Mouse (Mus musculus) common myeloid progenitor, adult 5-6 weeks (primary cell): ENCODE results near the gene Rangap1. TPM values are rescaled to one million over a fixed set of nuclear protein-coding genes. Genes with fewer than 3 reads are reported as not detected.

Source experiments
- ATAC-seq: replicated peaks from 2 replicates; pipeline ENCODE4 v1.8.0; 2016; ENCODE audit warnings: low read depth, mild to moderate bottlenecking, moderate TSS enrichment, inconsistent platforms; ENCODE audit not compliant: poor library complexity, severe bottlenecking
- total RNA-seq: library from RNA; stranded (forward); fragments of 200-1000, 187-1606 nt; gene quantifications from 2 replicates; pipeline ENCODE4 v1.2.3, GENCODE M21; 2017

Rangap1 gene
- total RNA-seq, result 113 and 121 TPM in 2 replicates

DNA sequence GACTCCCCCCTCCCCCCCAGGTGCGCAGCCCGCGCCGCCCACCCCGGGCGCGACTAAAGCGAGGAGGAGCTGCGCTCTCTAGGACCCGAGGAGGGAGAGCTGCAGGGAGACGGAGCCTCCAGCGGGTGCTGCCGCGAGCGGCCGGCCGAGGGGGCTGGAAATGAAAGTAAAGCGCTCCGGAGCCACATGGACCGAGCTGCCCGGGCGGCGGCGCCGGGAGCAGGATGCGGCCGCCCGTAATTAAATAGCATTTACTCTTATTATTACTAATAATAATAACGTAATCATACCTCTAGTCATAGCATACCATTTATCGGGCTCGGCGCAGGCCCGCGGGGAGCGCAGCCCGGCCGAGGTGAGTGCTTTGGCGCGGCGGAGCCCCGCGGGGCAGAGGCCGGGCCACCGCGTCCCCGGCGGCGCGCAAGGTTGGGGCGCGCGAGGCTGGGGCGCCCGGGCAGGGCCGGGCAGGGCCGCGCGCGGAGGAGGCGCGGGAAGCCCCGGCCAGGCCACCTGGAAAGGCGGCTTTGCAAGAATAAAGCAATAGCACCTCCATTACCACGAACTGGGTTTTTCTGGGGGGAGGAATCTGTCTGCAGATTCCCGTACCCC lies at the start of gene Rangap1, which contains the start of gene Zc3h7b:
Gene Rangap1 (minus strand): TSS at position 539 of the 609 bp plus-strand sequence.
Gene Zc3h7b (plus strand): TSS at position 66 of the 609 bp plus-strand sequence.
- ATAC-seq, result peak; percentile 70

DNA sequence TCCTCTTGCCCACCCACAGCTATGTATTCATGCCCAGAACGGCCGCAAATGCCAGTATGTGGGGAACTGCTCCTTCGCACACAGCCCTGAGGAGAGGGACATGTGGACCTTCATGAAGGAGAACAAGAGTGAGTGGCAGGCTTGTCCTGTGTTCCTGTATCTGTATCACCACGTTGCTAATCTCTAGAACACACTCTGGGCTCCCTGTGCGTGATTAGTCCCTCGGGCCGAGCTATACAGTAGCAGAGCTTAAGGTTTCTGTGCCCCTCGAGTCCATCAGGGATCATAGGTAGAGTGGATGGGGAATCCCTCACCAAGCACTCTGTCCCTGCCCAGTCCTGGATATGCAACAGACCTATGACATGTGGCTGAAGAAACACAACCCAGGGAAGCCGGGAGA lies 47.1 kb upstream of the Rangap1 start:
- ATAC-seq, result no peak

DNA sequence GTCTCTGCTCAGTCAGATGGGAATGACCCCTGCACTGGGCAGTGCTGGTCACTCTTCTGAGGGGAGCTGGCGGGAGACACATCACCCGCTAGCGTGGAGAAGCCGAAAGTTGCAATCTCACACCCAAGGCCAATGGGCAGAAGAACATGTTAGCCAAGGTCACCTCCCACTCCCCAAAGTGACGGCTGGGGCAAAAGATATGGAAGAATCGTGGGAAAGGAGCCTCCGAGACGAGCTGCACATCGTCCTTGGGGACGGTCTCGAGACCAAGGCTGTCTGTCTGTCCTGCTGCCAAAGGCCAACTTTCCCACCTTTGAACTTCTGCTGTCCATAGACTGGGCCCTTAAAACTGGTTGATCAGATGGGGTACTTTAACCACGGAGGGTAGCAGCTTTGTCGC lies 42.2 kb upstream of the Rangap1 start:
- ATAC-seq, result no peak

DNA sequence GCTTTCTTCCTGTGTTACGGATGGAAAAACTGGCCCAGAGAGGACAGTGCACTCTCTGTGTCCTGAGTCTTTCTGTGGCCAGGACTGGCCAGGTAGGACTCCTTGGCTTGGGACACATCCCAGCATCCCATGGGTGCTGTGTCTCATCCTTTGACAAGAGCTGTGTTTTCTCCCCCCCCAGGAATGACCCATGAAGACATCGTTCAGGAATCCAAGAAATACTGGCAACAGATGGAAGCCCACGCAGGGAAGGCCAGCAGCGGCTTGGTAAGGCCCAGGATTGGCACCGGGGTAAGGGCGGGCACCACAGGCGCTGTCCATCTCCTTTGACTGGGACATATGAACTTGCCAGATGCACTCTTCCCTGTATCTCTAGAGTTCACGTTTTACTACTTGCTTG lies 40.4 kb upstream of the Rangap1 start:
- ATAC-seq, result no peak

DNA sequence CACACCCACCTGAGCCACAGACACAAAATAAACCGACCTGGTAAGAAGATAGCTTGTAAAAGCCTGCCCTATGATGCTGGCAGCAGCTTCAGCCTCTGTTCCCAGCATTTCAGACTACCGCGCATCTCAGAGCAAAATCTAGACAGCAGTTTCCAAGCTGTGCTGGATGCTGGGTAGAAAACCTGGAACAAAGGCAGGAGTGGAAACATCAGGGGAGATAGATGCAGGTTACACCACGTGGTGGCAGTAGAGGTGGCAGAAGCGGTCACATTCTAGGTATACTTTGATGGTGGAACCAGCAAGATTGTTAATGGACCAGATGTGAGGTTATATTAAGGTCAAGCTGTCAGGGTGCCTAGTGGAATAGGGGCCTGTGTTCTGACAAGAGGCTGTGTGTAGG lies 39.4 kb upstream of the Rangap1 start:
- no peak for ATAC-seq

DNA sequence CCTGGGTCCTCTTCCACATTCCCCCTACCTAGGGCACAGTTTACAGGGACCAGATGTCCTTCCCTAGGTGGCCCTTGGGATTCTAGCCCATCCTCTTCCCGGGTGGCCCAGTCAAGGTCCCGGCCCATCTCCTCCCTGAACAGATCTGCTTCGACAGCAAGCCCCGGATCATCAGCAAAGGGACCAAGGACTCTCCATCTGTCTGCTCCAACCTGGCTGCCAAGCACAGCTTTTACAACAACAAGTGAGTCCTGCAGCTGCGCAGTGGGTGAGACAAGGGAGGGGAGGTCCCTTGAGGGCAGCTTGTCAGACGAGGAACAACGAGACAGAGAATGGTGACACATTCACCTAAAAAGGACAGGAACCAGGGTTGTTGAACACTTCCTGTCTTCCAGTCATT lies 36.5 kb upstream of the Rangap1 start:
- ATAC-seq, result no peak

DNA sequence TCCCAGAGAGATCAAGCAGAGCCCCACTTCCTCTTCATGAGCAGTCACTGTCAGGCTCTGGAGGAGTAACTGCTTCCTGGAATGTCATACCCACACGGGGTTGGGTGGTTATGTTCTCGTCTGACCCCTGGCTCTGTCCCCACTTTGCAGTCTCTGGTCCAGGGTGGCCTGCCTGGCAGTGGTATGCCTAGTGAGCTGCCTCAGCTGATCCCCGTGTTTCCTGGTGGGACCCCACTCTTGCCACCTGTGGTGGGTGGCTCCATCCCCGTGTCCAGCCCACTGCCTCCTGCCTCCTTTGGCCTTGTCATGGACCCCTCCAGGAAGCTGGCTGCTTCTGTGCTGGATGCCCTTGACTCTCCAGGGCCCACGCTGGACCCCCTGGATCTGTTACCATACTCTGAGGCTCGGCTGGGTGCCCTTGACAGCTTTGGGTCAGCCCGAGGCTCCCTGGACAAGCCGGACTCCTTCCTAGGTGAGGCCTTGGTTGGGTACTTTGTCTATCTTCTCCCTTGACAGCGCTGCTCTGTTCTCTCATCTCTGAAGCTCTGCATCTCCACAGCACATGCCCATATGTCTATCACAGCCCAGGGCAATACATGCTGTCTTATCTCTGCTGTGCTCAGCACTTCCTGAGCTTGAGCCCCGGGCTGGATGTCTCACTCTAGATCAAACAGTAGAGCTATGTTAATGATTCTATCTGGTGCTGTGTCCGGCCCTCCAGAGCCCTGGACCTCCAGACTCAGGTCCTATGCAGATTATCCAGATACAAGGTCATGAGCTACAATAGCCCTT lies 31.5 kb upstream of the Rangap1 start:
- ATAC-seq, result no peak

DNA sequence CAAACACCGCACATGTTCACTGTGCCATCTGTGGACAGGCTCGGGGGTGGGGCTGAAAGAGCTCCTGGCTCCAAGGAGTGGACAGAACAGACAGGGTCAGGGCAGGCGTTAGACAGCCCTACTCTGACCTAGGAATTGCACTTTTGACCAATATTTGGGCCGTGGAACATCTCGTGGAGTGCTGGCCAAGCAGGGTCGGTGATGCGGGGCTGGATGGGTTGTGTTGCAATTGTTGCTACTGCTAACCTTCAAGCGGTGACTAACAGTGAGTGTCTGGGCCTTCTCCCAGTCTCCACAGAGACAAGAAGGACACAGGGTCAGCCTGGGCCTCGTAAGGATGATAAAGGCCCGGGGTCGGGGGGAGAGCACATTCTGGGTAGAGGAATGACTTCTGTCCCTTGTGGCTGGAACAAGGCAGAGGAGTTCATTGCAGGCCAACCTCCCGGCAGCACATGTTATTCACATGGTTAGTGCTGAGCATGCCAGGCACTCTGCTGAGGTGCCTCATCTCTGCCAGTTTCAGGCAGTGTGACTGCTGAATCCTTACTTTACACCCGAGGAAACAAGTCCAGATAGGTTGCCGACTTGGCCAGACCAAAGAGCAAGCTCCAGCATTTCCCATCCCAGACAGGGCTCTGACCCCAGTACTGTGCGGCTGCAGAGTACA lies 29.3 kb upstream of the Rangap1 start:
- no peak for ATAC-seq

DNA sequence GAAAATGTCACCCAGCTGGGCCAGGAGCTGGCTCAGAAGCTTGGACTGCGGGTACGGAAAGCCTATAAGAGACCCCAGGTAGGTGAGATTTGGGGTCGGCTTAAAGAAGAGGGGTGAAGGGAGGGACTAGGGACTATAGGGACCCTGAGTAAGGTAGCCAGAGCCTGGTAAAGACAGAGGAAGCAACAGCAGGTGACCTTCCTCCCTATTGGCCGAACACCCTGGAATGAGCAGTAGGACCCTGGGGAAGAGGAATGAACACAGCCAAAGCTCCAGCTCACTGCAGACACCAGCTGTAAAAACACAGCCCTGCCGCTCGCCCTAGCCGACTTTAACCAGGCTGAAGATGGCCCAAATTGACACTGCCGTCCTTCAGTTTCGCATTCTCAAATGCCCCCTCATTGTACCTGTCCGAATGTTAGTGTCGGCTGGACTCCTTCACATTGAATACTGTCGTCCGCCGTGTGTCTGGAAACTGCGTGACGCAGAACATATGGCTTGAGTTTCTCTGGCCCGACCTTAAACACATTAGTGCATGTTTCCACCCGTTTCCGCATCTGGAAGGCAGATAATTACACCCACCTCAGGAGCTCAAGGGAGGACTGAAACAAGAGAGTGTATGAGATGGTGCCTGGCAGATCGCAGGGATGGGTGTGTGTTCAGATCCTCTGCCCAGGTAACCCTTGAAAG lies 27.2 kb upstream of the Rangap1 start:
- no peak for ATAC-seq

DNA sequence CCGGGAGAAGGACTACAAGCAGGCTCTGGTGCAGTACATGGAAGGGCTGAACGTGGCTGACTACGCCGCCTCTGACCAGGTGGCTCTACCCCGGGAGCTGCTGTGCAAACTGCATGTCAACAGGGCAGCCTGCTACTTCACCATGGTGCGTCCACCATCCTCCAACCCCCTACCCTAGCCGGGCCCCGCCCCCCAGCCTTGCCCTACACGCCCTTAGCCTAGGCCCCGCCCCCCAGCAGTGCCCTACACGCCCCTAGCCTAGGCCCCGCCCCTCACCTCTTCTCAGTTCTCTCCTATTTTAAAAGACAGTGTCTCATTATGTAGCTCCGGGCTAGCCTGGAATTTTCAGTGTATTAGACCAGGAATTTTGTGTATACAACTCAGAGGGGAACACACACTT lies 23.7 kb upstream of the Rangap1 start:
- ATAC-seq, result no peak

DNA sequence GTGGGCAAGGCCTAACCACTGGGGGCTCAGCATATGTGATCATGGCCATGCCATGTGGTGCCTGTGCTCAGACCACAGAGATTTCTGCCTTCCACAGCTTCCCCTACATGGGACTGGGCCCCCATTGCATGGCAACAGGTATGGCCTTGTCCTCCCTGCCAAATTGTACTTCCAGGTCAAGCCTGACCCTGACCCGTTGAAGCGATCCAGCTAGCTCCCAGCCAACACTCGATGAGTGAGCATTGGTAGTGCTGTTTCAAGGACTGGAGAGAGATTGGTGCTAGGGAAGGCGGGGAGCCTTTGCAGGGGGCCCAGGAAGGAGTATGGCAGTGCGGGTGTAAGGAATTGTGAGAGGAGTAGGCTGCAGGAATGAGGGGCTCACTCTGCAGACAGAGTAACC lies 21.1 kb upstream of the Rangap1 start:
- no peak for ATAC-seq

DNA sequence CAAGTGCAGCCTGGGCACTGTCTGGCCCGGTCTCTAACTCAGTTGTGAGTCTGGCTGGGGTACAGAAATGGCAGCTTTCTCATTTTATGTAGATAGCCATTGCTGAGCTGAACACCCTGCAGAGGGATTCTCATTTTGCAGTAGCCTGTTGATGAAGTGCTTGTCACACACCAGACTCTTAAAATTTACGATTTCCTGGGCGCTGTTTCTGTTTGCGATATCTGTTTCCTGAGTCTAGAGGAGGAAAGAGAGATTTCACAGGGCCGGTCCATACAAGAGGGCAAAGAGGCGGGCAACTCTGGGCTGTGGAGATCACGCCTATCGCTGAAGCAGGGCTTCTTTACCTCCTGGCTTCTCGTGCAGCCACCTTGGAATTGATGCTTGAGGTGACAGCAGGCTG lies 20.3 kb upstream of the Rangap1 start:
- ATAC-seq, result no peak

DNA sequence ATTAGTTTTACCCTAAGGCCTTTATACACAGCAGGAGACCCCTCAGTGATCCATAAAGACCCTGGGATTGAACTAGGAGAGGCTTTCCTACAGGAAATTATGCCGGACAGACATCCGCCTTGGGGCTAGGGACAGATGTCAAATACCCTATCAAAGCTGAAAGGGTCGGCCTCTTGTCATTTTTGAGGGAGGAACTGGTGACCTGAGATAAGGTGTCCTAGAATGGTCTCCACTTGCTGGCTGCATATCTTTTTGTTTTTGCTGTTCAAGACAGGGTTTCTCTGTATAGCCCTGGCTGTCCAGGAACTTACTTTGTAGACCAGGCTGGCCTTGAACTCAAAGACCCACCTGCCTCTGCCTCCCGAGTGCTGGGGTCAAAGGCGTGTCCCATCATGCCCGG lies 19.2 kb upstream of the Rangap1 start:
- ATAC-seq, result no peak

DNA sequence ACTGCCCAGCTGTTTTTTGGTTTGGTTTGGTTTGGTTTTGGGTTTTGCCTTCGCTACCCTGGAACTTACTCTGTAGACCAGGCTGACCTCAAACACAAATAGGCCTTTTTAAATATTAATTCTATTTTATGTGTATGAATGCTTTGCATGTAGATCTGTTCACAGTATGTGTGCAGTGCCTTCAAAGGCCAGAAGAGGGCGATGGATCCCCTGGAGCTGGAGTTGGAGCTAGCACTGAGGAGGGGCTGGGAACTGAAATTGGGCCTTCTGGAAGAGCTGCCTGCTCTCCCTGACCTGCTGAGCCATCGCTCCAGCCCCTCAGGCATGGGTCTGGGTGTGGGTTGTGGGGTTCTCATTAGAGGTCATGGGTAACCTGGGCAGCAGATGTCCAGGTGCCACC lies 16.6 kb upstream of the Rangap1 start:
- ATAC-seq, result no peak

DNA sequence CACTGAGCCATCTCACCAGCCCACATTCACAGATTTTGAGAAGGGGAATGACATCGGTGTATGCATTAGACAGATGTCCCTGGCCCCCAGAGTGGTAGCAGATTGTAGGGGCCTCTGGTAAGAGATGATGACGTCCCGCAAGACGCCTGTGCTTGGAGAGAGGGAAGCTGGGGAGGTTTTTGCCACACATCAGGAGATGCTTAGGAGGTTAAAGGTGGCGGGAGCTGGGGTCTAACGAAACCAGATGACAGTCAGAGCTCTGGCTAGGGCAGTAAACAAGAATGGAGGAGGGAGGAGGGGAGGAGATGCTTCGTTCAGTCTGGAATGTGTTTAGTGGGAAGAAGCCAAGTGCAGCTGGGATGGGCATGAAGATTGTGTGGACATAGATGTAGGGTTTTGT lies 16.1 kb upstream of the Rangap1 start:
- no peak for ATAC-seq

DNA sequence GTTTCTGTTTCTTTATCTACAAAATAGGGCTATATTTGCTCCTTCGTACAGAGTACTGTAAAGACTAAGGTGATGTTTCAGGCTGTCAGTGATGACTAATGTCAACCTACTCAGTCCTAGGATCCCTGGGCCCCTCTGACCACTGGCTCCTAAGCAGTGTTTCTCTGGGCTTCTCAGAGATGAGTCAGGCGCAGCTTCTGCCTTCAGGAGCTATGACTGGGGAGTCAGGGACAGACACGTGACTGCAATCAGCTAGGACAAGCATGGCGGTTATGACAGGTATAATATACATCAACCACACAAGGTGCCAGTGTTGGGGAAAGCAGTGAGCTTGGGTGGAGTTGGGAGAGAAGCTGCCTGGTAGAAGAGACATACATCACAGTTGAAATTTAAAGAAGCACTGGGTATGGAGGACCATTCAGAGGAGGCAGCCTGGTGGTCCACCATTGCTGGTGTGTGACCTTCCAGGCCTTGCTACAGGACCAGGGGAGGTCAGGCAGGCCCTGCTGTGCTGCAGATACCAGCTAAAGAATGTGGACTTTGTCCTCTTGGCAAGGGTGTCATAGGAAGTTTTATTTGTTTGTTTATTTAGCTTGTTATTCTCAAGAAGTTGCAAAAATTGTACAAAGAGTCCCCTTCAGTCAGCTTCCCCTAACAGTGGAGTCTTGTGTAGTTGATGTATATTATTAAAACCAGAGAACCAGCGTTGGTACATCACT lies 15.2 kb upstream of the Rangap1 start:
- no peak for ATAC-seq

DNA sequence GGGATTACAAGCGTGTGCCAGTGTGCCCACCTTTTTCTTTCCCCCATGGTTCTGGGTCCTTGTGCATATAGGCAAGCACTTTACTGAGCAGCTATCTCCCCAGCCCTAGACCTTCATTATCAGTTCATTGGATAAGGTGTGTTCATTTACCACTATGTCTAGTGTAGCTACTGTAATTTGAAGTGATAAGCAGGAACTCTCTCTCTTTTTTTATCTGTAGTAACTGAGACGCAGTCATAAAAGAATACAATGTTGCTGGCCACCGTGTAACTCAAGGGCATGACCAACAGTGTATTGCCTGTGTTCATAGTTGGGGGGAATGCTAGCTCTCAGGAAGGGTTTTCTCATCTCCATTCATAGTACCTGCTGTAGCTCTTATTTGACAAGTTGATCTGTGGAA lies 14.2 kb upstream of the Rangap1 start:
- no peak for ATAC-seq

DNA sequence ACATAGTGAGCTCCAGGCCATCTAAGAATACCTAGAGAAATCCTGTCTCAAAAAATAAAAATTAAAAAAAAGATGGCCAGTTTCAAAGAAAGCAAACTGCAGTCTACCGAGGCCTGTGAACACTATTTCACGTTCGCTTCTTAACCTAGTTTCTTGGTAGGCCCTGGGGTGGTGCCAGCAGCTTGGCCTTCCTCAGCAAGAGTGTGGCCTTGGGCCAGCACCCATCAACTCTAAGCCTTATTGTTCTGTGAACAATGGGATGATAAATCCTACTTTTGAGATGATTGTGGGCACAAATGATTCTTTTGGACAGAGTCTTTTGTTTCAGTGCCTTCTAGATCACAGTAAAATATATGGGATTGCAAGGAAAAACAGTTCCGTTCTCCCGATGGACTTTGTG lies 13.4 kb upstream of the Rangap1 start:
- ATAC-seq, result no peak

DNA sequence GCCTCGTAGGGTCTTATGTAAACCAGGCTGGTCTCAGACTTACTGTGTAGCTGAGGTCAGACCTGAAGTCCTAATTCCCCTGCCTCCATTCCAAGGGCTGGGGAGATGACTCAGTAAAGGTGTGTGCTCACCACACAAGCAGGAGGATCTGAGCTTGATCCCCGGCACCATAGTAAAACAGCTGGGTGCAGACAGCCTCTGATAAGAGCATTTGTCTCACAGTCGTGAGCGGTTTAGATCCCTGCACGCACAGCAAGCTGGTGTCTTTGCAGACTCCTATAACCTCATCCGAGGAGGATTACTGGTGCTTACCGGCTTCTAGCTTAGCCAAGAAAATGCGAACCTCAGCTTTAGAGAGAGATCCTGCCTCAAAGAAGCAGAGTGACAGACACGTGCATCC lies 8.3 kb upstream of the Rangap1 start:
- ATAC-seq, result no peak

DNA sequence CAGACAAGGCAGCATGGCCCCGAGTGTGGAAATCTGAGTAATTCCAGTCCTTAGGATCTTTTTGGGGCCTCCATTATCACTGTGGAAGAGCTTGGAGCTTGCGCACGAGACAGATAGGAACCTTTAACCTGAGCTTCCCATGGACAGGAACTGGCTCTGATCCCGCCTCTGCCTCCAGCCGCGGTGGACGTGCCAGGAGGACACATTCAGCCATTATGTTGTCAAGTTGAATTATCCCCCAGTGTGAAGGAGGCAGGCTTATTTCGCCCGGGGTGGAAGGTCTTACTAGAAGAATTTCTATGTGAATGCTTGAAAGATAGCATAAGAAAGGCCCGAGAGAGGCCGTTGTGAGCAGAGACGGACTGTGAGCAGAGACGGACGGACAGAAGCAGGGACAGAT lies 4.4 kb upstream of the Rangap1 start:
- ATAC-seq, result no peak
